Mouse (Mus musculus) bone marrow, adult 2 months (tissue): ENCODE measurements at regions not wholly inside any gene's neighbourhood (a gene's known extent, or its start where the extent isn't known, plus 50 kb on each side); places are given as distances from the start of the nearest gene placed in this dataset.

Experiments used
- CTCF ChIP-seq: fragments of 200-500 bp; IDR thresholded peaks from 2 replicates; pipeline ENCODE4 v1.5.1; 2011; ENCODE audit warnings: low read length, control low read depth; ENCODE audit not compliant: control insufficient read depth, insufficient read depth
- POLR2A ChIP-seq: fragments of 200-500 bp; IDR thresholded peaks from 2 replicates; pipeline ENCODE4 v1.6.1; 2011; ENCODE audit warnings: low read depth, mild to moderate bottlenecking, control low read depth, low read length, borderline replicate concordance; ENCODE audit not compliant: control insufficient read depth

- no peak for TF ChIP-seq CTCF
- TF ChIP-seq POLR2A, result no peak
These were observed 301.4 kb upstream of the Klf3 start for GRCm38 (mm10) chr5:64501746-64502145.
